Mouse (Mus musculus): ENCODE data around the gene Rhod. TPM values are rescaled to one million over a fixed set of nuclear protein-coding genes. Genes with fewer than 3 reads are reported as not detected.

Gene Rhod
- polyA plus RNA-seq, 1 experiment from 2014 or later: 8.0 TPM

GRCm38 (mm10) chr19:4409062-4409461, 30.2 kb downstream of the Rhod start:
- Histone ChIP-seq H3K4me3 (ENCODE audit: low read depth, low read length) (no peak overlapping the region), H3K27ac (ENCODE audit: low read length) (no peak overlapping the region), H3K4me2 (ENCODE audit: low read depth, low read length) (no peak overlapping the region), H3K9ac (ENCODE audit: low read depth, low read length) (no peak overlapping the region), H3K9me3 (replicated peaks; ENCODE audit: control insufficient read depth, low read length) (no peaks in the 10 kb centered on the region), H3K27me3 (ENCODE audit: control insufficient read depth, insufficient read depth, low read depth, low read length) (no peaks in the 10 kb centered on the region), H3K36me3 (ENCODE audit: control insufficient read depth, insufficient read depth) (no peaks in the 10 kb centered on the region), H3K4me1 (ENCODE audit: control insufficient read depth, low read depth, low read length) (no peaks in the 10 kb centered on the region)
- no peak for ATAC-seq (ENCODE audit: low read depth)
- 12% methylated on average over 2 of the region's 2 CpGs for WGBS (ENCODE audit: insufficient replicate concordance)

GRCm38 (mm10) chr19:4404840-4405239, 34.4 kb downstream of the Rhod start:
- no peaks in the 10 kb centered on the region for H3K36me3 ChIP-seq (ENCODE audit: control insufficient read depth, insufficient read depth)

GRCm38 (mm10) chr19:4398959-4399358, 40.3 kb downstream of the Rhod start:
- WGBS (ENCODE audit: insufficient replicate concordance): 43% methylated on average over 4 of the region's 4 CpGs
- no peak overlapping the region for H3K4me3 ChIP-seq (ENCODE audit: low read depth, low read length)
- H3K4me2 ChIP-seq (ENCODE audit: low read depth, low read length): no peak overlapping the region

More at GRCm38 (mm10) chr19:4404840-4405239, 34.4 kb downstream of the Rhod start:
- Histone ChIP-seq H3K9me3 (replicated peaks; ENCODE audit: control insufficient read depth, low read length) (no peaks in the 10 kb centered on the region), H3K4me1 (ENCODE audit: control insufficient read depth, low read depth, low read length) (no peaks in the 10 kb centered on the region), H3K4me3 (ENCODE audit: low read depth, low read length) (no peak overlapping the region), H3K4me2 (ENCODE audit: low read depth, low read length) (no peak overlapping the region), H3K27me3 (ENCODE audit: control insufficient read depth, insufficient read depth, low read depth, low read length) (no peaks in the 10 kb centered on the region), H3K9ac (ENCODE audit: low read depth, low read length) (no peak overlapping the region), H3K27ac (ENCODE audit: low read length) (no peak overlapping the region)
- 56% methylated on average over 2 of the region's 2 CpGs for WGBS (ENCODE audit: insufficient replicate concordance)
- no peak for ATAC-seq (ENCODE audit: low read depth)

GRCm38 (mm10) chr19:4398630-4398948, 40.6 kb downstream of the Rhod start:
- no peaks in the 10 kb centered on the region for H3K9me3 ChIP-seq (replicated peaks; ENCODE audit: control insufficient read depth, low read length)
- peaks cover 9% of the 10 kb centered on the region for H3K27me3 ChIP-seq (ENCODE audit: control insufficient read depth, insufficient read depth, low read depth, low read length)
- 32% methylated on average over 8 of the region's 8 CpGs for WGBS (ENCODE audit: insufficient replicate concordance)
- ATAC-seq (ENCODE audit: low read depth): no peak
- peak overlapping the region; percentile 87 for H3K9ac ChIP-seq (ENCODE audit: low read depth, low read length)
- peak overlapping the region; percentile 100 for H3K4me2 ChIP-seq (ENCODE audit: low read depth, low read length)
- peak overlapping the region; percentile 95 for H3K4me3 ChIP-seq (ENCODE audit: low read depth, low read length)
- H3K36me3 ChIP-seq (ENCODE audit: control insufficient read depth, insufficient read depth): no peaks in the 10 kb centered on the region
- H3K4me1 ChIP-seq (ENCODE audit: control insufficient read depth, low read depth, low read length): peaks cover 18% of the 10 kb centered on the region
- peak overlapping the region; percentile 79; the same call in 1 of the 2 replicates for H3K27ac ChIP-seq (ENCODE audit: low read length)

More at GRCm38 (mm10) chr19:4398959-4399358, 40.3 kb downstream of the Rhod start:
- Histone ChIP-seq H3K36me3 (ENCODE audit: control insufficient read depth, insufficient read depth) (no peaks in the 10 kb centered on the region), H3K27me3 (ENCODE audit: control insufficient read depth, insufficient read depth, low read depth, low read length) (peaks cover 9% of the 10 kb centered on the region), H3K9me3 (replicated peaks; ENCODE audit: control insufficient read depth, low read length) (no peaks in the 10 kb centered on the region), H3K27ac (ENCODE audit: low read length) (no peak overlapping the region), H3K4me1 (ENCODE audit: control insufficient read depth, low read depth, low read length) (peaks cover 17% of the 10 kb centered on the region), H3K9ac (ENCODE audit: low read depth, low read length) (no peak overlapping the region)
- no peak for ATAC-seq (ENCODE audit: low read depth)

GRCm38 (mm10) chr19:4397798-4398629, 41.2 kb downstream of the Rhod start, which contains the start of gene Kdm2a:
Gene Kdm2a (minus strand): TSS chr19:4398285.
- H3K27me3 ChIP-seq (ENCODE audit: control insufficient read depth, insufficient read depth, low read depth, low read length): peaks cover 9% of the 10 kb centered on the region
- no peaks in the 10 kb centered on the region for H3K9me3 ChIP-seq (replicated peaks; ENCODE audit: control insufficient read depth, low read length)
- peak; percentile 2 for ATAC-seq (ENCODE audit: low read depth)
- H3K27ac ChIP-seq (ENCODE audit: low read length): peak within 1 kb of the TSS; percentile 97
- H3K4me3 ChIP-seq (ENCODE audit: low read depth, low read length): peak within 1 kb of the TSS; percentile 95
- H3K4me1 ChIP-seq (ENCODE audit: control insufficient read depth, low read depth, low read length): peaks cover 20% of the 10 kb centered on the region
- H3K4me2 ChIP-seq (ENCODE audit: low read depth, low read length): peak within 1 kb of the TSS; percentile 100
- no peaks in the 10 kb centered on the region for H3K36me3 ChIP-seq (ENCODE audit: control insufficient read depth, insufficient read depth)
- H3K9ac ChIP-seq (ENCODE audit: low read depth, low read length): peak within 1 kb of the TSS; percentile 87
- WGBS (ENCODE audit: insufficient replicate concordance): 2% methylated on average over 82 of the region's 82 CpGs

- peak overlapping the region; percentile 97 for H3K27ac ChIP-seq (ENCODE audit: low read length)
- ATAC-seq (ENCODE audit: low read depth): peak; percentile 90
- peak overlapping the region; percentile 95 for H3K4me3 ChIP-seq (ENCODE audit: low read depth, low read length)
- peaks cover 9% of the 10 kb centered on the region for H3K27me3 ChIP-seq (ENCODE audit: control insufficient read depth, insufficient read depth, low read depth, low read length)
- no peaks in the 10 kb centered on the region for H3K9me3 ChIP-seq (replicated peaks; ENCODE audit: control insufficient read depth, low read length)
- H3K4me2 ChIP-seq (ENCODE audit: low read depth, low read length): peak overlapping the region; percentile 100
- no peaks in the 10 kb centered on the region for H3K36me3 ChIP-seq (ENCODE audit: control insufficient read depth, insufficient read depth)
- peak overlapping the region; percentile 100 for H3K9ac ChIP-seq (ENCODE audit: low read depth, low read length)
- peaks cover 20% of the 10 kb centered on the region for H3K4me1 ChIP-seq (ENCODE audit: control insufficient read depth, low read depth, low read length)
- under 1% methylated on average over 60 of the region's 90 CpGs for WGBS (ENCODE audit: insufficient replicate concordance)
Measured at GRCm38 (mm10) chr19:4396998-4397797, 42.0 kb downstream of the Rhod start.

GRCm38 (mm10) chr19:4396081-4396997, 42.9 kb downstream of the Rhod start:
- Histone ChIP-seq H3K9me3 (replicated peaks; ENCODE audit: control insufficient read depth, low read length) (no peaks in the 10 kb centered on the region), H3K4me2 (ENCODE audit: low read depth, low read length) (peak overlapping the region; percentile 100), H3K9ac (ENCODE audit: low read depth, low read length) (peak overlapping the region; percentile 100), H3K27me3 (ENCODE audit: control insufficient read depth, insufficient read depth, low read depth, low read length) (peaks cover 9% of the 10 kb centered on the region), H3K36me3 (ENCODE audit: control insufficient read depth, insufficient read depth) (peaks cover under 1% of the 10 kb centered on the region; the same call in 1 of the 2 replicates), H3K27ac (ENCODE audit: low read length) (peak overlapping the region; percentile 97), H3K4me1 (ENCODE audit: control insufficient read depth, low read depth, low read length) (peaks cover 20% of the 10 kb centered on the region), H3K4me3 (ENCODE audit: low read depth, low read length) (peak overlapping the region; percentile 95)
- peak; percentile 8 for ATAC-seq (ENCODE audit: low read depth)
- under 1% methylated on average over 63 of the region's 80 CpGs for WGBS (ENCODE audit: insufficient replicate concordance)

- Histone ChIP-seq H3K4me1 (ENCODE audit: control insufficient read depth, low read depth, low read length) (no peaks in the 10 kb centered on the region), H3K4me2 (ENCODE audit: low read depth, low read length) (no peak overlapping the region), H3K9me3 (replicated peaks; ENCODE audit: control insufficient read depth, low read length) (no peaks in the 10 kb centered on the region), H3K36me3 (ENCODE audit: control insufficient read depth, insufficient read depth) (peaks cover 9% of the 10 kb centered on the region), H3K27me3 (ENCODE audit: control insufficient read depth, insufficient read depth, low read depth, low read length) (no peaks in the 10 kb centered on the region), H3K9ac (ENCODE audit: low read depth, low read length) (no peak overlapping the region), H3K27ac (ENCODE audit: low read length) (no peak overlapping the region), H3K4me3 (ENCODE audit: low read depth, low read length) (no peak overlapping the region)
- no peak for ATAC-seq (ENCODE audit: low read depth)
Measured at GRCm38 (mm10) chr19:4387276-4387675, 52.0 kb downstream of the Rhod start.

Data from liver, embryonic 16.5 days (tissue).